Mouse (Mus musculus) spleen, embryonic (tissue): ENCODE data around the gene Noxred1.
"Not testable (repeated sequence)": the region's sequence is repeated elsewhere in the genome, so short reads cannot be mapped to it uniquely, and the experiment has no call there.

Experiments used
- CTCF ChIA-PET: fragments of 350-600 bp; sonication (Branson Sonifier 250); formaldehyde crosslinking; loops from one replicate; lab custom pipeline; 2022; lab: Charles Lee

The Noxred1 gene

DNA sequence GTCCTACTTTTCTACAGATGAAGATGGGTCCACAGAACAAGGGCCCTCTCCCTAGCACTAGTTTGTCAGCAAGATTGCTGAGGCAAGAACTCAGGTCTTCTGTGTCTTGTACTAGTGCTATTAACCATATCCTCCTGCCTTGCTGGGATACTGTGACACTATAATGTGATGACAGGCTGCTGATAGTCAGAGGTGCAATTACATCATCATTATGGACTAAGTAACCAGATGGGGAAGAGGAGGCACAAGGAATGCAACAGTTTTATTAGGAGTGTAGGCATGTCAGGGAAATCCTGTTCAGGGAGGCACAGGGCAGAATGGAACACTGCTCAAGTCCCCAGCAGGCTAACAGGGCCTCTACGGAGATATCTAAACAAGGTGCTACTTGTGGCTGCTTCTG, at the start of gene Noxred1:
TSS of gene Noxred1 (minus strand) at position 101 of the 400 bp plus-strand sequence.
- CTCF ChIA-PET = no interaction called here

DNA sequence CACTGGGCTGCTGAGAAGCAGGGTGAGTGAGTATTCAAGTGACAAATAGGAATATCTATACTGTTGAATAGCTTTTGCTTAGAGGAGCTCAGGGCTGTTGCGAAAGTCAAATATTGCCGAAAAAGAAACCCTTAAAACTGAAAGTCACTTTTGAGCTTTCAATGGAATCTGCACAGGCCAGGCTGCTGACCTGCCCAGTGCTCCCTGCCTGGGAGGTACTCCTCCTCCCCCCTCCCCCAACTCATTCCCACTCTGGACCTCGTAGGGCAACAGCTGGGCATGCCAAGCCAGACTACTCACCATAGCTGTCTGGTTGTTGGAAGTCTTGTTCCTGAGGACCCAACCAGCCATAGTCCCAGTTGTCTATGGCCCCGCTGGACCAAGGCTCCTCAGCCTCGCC, 46.2 kb upstream of the Noxred1 start:
- CTCF ChIA-PET = no interaction called here

DNA sequence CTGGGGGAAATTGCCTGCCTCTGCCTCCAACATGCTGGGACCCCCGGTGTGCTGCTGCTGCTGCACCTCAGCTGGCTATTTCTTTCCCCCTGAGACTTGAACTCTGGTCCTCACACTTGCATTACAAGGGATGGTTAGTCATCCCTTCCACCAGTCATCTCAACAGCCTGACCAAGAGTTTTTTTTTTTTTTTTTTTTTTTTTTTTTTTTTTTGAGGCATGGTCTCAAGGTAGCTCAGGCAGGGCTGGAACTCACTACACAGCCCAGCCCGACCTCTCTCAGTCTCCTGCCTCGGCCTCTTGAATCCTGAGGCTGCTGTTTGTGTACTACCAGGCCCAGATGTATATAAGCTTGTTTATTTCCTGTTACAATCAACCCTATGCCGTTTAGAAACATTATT, 45.7 kb upstream of the Noxred1 start:
- CTCF ChIA-PET = no interaction called here

DNA sequence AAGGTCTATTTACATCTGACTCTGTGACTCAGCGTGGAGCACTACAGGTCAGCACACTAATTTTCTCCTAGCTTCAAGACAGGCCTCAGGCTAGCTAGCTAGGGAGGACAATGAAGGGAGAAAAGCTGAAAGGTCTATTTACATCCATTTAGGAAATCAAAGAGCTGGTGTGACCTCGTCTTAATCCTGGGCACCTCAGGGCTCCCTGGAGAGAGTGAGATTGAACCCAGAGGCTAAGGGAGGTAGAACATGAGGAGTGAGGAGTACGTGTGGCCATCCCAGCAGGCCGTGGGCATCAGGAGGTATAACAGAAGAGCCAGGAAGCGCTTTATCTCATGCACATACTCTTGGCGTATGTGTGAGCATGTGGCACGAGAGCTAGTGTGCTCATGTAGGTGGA, 45.2 kb upstream of the Noxred1 start:
- CTCF ChIA-PET = no interaction called here

DNA sequence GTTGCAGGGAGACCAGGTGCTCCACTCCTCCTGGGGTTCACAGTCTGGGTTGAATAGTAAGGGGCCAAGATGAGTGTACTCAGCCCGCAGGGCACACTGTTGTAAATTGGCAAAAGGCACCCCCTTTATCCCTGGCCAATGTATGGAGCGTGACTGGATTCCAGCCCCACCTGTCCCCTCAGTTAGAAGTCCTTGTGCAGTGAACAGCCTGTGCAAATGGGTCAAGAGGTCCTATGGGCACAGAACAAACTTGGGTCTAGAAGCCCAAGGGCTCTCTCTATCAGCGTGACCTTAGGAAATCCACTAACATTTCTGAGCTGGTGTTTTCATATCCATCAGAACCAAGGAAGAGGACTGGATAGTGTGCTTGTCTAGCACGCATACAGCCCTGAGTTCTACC, 44.2 kb upstream of the Noxred1 start:
- CTCF ChIA-PET = no interaction called here

DNA sequence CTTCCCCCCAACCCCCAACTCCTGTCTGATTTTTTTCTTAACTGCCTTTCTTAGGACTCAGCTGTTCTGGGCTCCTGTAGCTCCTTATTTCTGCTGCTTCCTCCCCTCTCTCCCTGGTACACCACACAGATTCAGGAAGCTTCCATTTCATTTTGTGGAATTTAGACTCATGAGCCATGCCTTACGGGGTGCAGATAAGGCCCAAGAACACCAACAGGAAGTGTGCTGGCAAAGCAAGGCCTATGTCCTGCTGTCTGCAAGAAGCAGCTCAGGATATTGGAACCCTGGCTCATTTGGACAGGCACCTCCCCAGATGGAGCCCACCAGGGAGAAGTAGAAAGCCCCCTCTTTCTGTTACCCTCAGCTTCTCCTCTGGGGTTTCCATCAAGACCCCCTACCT, 43.2 kb upstream of the Noxred1 start:
- CTCF ChIA-PET = no interaction called here

DNA sequence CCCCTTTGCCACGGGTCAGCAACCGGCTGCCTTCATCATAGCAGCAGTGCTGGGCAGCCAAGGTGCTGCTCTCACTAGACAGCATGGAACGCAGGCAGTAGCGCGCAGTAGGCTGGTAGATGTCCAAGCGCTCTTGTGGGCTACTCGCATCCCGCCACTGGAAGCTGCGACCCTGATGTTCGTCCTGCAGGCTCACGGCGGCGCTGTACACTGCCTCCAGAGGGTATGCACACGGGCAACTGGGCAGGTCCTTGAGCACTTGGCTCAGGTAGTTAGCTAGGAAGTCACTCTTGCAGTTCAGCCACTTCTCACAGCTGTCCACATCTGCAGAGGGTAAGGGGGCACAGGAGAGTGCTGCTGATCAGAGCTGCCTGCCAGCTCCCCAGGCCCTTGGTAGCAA, 41.3 kb upstream of the Noxred1 start:
- CTCF ChIA-PET = no interaction called here

DNA sequence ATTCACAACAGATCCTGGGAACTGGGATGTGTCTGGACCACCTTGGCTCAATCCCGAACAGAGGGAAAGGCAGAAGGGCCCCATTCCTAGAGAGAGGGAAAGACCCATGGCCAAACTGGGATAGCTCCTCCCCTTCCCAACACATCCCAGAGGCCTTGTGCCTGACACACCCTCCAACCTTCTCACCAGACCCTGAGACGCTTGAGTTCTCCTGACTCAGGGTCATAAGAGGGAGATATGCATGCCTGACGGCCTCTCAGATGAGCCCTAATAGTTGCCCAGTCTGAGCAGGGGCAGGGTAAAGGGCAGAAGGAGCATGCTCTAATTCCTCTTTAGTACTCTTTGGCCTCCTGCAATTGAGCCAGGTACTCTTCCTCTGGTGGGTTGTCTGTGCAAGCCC, 40.8 kb upstream of the Noxred1 start:
- CTCF ChIA-PET = no interaction called here

DNA sequence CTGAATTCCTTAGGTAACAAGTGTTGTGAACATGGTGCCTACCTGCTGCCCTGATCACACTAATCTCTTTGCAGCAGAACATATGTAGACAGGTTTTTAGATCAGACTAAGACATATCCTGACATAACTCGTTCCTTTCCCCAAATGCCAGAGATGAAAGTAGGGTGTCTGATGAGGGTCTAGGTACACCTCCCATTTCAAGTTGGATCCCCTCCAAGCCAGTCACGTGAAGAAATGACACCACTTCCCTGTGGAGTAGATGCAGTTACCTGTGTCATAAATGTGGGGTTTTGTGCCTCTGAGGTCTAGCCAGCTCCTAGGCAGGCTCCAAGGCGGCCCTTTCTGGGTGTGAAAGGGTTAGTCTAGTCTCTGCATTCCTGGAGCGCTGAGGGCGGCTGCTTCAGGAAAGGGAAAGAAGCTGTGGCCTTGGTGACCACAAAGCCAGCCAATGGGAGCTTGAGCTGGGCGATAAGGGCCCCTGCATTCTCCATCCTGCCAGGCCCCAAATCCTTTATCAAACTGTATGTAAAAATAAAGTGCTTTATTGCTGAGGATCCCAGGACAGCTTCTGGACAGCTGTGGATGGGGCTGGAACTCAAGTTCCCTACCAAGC, 39.7 kb upstream of the Noxred1 start:
- CTCF ChIA-PET = interaction anchor here (0.6 kb wide), 1 partner anchor 12 kb away, joined by 14 read pairs; the partner anchor contains the start of gene Vipas39

DNA sequence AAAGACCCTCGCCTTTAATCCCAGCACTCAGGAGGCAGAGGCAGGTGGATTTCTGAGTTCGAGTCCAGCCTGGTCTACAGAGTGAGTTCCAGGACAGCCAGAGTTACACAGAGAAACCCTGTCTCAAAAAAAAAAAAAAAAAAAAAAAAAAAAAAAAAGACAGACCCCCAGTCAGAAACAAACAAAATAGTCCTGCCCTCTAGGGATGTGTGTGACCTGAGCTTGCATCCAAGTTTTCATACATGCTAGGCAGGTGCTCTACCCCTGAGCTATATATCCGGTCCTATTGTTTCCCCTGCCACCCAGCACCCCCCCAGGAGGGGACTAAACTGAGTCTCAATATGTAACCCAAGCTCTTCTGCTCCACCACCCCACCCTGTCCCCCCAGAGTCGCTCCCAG, 38.7 kb upstream of the Noxred1 start:
- CTCF ChIA-PET = not testable (repeated sequence)

DNA sequence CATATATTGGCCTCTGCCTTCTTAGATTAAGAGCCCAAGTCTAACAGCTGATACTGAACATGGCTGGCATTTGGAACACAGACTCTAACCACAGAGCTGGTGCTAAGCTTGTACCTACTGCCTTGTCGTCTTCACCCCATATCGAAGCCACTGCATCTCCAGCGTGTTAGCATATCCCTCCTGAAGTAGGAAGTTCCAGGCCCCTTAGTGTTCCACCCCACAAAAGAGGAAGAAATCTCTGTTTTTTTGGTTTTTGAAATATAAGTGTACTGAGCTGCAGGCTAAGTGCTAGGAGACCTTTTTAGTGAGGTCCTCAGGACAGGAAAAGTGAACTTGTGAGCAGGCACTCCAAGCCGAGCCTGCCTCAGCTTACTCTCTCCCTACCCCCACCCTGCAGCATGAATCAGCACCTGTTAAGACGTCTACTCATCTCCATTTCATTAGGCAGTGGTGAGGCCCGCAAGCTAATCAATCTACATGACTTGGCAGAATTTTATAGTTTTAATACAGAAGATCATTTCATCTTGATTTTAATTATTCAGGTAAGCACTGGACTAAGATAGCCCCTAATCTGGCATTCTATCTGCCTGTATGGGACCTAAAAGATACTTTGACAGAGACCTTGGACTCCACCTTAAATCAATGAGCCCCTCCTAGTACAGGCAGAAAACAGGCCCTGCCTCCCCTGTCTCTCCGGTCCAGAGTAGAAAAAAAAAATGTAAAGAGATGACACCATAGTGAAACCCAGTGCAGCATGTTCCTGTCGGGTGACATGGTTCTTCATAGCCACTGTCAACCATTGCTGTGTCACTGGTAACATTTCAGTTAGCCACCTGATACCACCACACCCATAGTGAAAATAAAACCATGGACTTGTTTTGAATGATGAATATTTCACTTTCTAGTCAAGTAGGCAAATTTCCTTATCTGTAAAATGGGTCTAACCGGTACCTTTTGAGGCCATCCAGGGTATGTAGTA, 36.6 kb upstream of the Noxred1 start:
- CTCF ChIA-PET = no interaction called here

DNA sequence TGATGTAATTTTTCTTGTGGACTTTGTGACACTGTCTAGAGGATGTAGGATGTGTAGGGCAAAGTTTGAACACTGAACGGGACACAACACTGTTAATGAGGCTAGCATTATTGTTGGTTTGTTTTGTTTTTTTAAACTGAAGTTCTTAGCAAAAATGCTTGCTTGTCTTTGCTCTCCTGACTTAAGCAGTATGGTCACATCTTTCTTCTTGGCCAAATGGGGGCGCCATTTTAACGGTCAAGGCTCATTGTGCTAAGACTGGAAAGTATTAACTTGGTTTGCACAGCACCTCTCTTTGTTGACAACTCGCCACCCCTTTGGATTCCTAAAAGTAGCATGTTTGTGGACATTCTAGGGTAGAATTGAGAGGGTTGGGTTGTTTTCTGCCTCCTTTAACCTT, 29.1 kb upstream of the Noxred1 start:
- CTCF ChIA-PET = no interaction called here

DNA sequence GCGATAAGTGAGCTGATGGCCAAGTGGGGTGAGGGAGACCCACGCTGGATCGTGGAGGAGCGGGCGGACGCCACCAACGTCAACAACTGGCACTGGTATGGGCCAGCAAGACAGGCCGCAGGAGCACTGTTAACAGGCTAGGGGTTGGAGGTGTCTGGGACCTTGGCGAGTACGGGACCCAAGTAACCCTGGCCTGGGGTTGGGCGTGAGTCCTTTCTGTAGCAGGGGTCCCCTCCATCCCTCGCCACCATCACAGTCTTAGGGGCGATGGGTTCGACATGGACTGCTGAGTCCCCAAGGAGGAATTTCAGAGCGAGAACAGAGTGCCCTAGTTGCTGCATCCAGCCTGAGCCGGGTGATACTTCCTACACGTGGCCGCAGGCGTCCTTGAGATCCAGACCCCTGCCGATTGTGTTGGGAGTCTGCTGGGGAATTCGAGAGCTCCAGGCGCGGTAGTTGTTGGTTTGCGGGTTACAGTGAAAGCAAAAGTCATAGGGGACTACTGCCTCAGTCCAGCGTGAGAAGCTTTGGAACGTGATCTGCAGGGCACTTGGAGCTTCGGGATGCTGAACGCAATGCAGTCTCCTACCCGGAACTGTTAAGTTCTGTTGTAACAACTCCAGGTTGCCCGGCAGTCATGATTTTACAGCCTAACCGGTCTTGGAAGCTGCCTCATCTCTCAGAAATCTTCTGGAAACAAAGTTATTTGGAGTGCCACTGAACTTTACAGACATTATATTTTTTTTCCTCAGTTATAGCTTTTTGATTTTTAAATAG, 28.5 kb upstream of the Noxred1 start:
- CTCF ChIA-PET = interaction anchor here (1.3 kb wide), 1 partner anchor 66 kb away, joined by 3 read pairs; no protein-coding TSS in a partner anchor

DNA sequence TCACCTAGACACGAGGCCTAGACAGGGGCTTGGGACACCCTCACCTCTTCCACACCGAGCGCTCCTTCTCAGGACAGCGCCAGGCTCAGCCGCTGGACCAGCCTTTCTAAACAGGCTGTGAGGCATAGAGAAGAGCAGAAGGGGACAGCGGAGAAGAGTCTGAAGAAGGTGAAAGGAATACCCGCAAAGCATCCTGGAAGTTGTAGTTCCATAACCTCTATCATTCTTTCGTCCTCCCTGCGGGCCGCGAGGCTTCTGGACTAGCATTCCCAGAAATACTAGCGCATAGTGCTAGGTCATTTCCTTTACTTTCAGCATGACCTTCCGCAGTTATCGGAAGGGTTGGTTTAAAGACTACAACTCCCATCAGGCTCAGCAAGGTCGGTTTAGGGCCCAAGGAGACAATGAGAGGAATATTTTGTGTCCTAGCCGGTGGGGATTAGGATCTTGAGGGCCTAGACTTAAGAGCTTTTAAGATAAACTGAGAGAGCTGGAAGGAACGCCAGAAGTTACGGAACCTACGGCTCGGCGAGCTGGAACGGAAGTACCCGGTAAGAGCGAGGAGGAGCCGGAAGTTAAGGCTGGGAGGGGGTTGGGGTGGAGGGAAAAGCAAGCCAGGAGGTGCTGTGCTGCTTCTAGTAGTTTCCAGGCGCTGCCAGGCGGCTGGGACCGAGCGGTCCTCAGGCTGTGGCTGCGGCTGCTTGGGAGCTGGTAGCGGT, 27.7 kb upstream of the Noxred1 start, which contains the start of the genes Vipas39 and Ahsa1:
TSS of gene Vipas39 (minus strand) at position 149 of the 719 bp plus-strand sequence.
TSS of gene Ahsa1 (plus strand) at position 372 of the 719 bp plus-strand sequence.
- CTCF ChIA-PET = interaction anchor here (0.6 to 1.3 kb wide), 2 partner anchors 12 to 65 kb away, joined by 3 to 14 read pairs; no protein-coding TSS in a partner anchor

DNA sequence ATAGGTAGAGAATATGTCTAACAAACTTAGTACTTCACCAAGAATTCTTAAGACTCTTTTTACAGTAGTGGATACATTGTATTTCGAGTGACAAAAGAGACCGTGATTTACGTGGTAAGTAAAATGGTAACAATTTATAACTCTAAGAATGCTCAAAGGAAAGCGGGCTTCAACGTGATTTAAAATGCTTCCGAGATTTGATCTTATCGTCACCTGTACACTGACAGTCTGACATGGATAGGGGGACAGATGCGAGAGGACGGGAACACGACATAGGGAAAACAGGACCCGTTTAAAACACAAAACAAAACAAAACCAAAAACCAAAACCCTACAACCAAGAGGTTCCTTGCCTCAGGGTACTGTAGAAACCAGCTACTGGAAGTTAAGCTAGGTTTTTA, 26.9 kb upstream of the Noxred1 start:
- CTCF ChIA-PET = interaction anchor here (0.6 kb wide), 1 partner anchor 13 kb away, joined by 14 read pairs; no protein-coding TSS in a partner anchor

DNA sequence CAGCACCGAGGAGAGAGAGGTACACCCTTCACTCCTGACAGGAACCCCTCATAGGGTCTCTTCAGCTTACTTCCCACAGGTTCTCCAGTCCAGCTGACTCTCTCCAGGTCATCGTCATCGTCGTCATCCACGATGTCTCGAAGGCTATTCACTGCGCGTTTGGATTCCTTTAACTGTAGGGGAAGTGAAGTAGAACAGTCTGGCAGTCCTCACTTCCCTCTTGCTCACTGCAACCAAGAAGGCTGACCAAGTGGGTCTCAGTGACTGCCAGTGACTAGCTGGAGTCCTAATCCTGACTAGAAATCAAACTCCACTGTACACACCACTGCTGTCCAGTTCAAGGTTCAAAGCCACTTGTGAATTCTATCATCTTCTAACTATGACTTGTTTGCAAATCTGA, 22.0 kb upstream of the Noxred1 start:
- CTCF ChIA-PET = interaction anchor here (0.7 kb wide), 1 partner anchor 27 kb away, joined by 15 read pairs; no protein-coding TSS in a partner anchor

DNA sequence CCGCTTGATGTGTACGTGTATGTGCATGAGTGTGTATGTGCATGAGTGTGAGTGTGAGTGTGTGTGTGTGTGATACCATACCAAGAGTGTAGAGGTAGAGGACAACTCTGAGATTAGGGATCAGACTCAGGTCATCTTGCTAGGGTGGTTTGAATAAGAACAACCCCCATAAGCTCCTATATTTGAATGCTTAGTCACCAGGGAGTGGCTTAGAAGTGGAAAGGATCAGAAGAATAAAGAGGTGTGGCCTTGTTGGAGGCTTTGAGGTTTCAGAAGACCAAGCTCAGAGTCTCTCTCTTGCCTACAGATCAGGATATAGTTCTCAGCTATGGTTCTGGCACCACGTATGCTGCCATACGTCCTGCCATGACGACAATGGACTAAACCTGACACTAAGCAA, 18.1 kb upstream of the Noxred1 start:
- CTCF ChIA-PET = no interaction called here

DNA sequence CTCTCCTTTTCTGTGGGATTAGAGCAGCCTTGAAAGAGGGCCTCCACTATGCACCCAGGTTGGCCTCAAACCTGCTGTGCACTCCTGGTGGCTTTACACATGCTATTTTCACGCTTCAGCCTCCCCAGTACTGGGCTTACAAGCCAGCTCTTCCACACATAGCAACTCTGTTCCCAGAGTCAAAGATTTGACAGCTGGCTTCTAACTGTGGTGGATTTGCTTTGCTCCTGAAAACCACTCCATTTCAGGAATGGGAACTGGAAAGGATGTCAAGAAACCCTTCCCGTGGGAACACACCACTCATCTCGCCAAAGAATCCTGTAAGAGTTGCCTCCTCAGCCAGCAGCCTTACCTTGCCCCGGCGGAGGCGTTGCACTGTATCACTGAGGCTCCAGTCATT, 15.3 kb upstream of the Noxred1 start:
- CTCF ChIA-PET = no interaction called here

DNA sequence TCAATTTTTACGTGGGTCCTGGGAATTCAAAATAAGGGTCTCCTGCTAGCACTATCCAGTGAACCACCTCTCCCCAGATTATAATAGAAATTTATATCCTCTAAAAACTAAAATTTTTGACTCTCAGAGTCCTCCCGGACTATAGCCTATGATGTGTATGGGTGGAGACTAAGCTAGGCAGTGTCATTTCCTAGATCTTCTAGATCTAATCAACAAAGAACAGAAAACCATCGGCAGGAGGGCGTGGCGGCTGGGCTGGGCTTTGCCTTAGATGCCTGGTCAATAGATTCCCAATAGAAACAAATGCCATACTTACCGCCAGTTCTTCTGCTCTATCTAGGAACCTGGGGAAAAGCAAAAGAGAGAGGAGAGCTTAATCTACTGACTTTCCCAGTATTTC, 11.6 kb upstream of the Noxred1 start:
- CTCF ChIA-PET = no interaction called here

DNA sequence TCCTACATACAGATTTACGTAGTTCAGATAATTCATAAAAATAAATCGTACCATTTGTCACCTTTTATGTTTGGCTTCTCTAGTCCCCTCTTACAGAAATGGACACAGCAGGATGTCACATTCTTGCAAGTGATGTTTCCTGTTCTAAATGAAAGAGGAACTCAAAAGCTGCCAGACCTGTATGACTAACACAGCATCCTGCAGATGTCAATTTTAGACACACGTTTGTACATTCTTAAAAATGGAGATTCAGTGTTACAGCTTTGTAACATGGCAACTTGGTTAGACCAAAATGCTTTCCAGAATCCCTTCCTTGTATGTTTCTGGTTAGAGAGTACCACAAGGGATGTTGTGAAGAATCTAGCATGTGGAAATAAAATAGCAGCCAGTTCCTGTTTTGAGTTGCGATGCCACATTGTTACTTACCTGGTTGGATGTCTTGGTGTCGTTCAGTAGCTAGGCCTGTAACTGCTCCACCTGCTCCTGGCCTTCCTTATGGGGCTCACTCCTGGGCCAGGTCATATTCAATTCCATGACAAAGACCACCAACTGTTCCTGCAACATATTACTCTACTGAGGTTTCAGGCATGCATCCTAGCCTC, 1.5 kb downstream of the Noxred1 start:
- CTCF ChIA-PET = no interaction called here
